Mouse (Mus musculus) thymus, postnatal 14 days (tissue): ENCODE measurements around the gene Snca.

ENCODE experiments used
- DNase-seq: peaks from one replicate; pipeline ENCODE4 v3.0.0; 2021

The Snca gene

GRCm38 (mm10) chr6:60829282-60829891 is at the start of gene Snca:
TSS of gene Snca (minus strand) at chr6:60829855.
- DNase-seq: no peak

- no peak for DNase-seq
Observed at GRCm38 (mm10) chr6:60870126-60870525, 40.5 kb upstream of the Snca start.

- no peak for DNase-seq
Observed at GRCm38 (mm10) chr6:60856599-60856998, 26.9 kb upstream of the Snca start.

GRCm38 (mm10) chr6:60851690-60852089 is 22.0 kb upstream of the Snca start:
- no peak for DNase-seq

GRCm38 (mm10) chr6:60828429-60829264 is 1.0 kb downstream of the Snca start:
- DNase-seq: no peak

GRCm38 (mm10) chr6:60828047-60828428 is 1.6 kb downstream of the Snca start:
- no peak for DNase-seq

GRCm38 (mm10) chr6:60827290-60827689 is 2.4 kb downstream of the Snca start:
- DNase-seq: no peak

GRCm38 (mm10) chr6:60819272-60819671 is 10.4 kb downstream of the Snca start:
- no peak for DNase-seq

- DNase-seq: no peak
Observed at GRCm38 (mm10) chr6:60813516-60813915, 16.1 kb downstream of the Snca start.

GRCm38 (mm10) chr6:60798266-60798665 is 31.4 kb downstream of the Snca start:
- DNase-seq: no peak

- no peak for DNase-seq
Observed at GRCm38 (mm10) chr6:60793659-60794365, 35.8 kb downstream of the Snca start.

GRCm38 (mm10) chr6:60786955-60787354 is 42.7 kb downstream of the Snca start:
- no peak for DNase-seq

- no peak for DNase-seq
Observed at GRCm38 (mm10) chr6:60771899-60772298, 57.8 kb downstream of the Snca start.

- no peak for DNase-seq
Observed at GRCm38 (mm10) chr6:60765696-60766095, 64.0 kb downstream of the Snca start.

GRCm38 (mm10) chr6:60762864-60763263 is 66.8 kb downstream of the Snca start:
- no peak for DNase-seq

GRCm38 (mm10) chr6:60761710-60762109 is 67.9 kb downstream of the Snca start:
- DNase-seq: no peak

GRCm38 (mm10) chr6:60754975-60755374 is 74.7 kb downstream of the Snca start:
- no peak for DNase-seq

- no peak for DNase-seq
Observed at GRCm38 (mm10) chr6:60745965-60746364, 83.7 kb downstream of the Snca start.

- DNase-seq: no peak
Observed at GRCm38 (mm10) chr6:60741427-60742071, 88.1 kb downstream of the Snca start.

- no peak for DNase-seq
Observed at GRCm38 (mm10) chr6:60739776-60740175, 89.9 kb downstream of the Snca start.

- DNase-seq: no peak
Observed at GRCm38 (mm10) chr6:60731164-60731563, 98.5 kb downstream of the Snca start.

- DNase-seq: no peak
Observed at GRCm38 (mm10) chr6:60724110-60724829, 105.4 kb downstream of the Snca start.

- no peak for DNase-seq
Observed at GRCm38 (mm10) chr6:60717566-60717965, 112.1 kb downstream of the Snca start.
